Mouse (Mus musculus) stomach, postnatal 0 days (tissue): ENCODE data around the gene Gm38392. TPM values are rescaled to one million over a fixed set of nuclear protein-coding genes. Genes with fewer than 3 reads are reported as not detected.

ENCODE experiments used
- ATAC-seq: fragments of 200-750 bp; cut with Nextera tagmentation; 2 replicates; pipeline ENCODE4 v1.8.0; 2017; ENCODE audit not compliant: low FRiP score, low TSS enrichment
- DNase-seq: peaks from one replicate; pipeline ENCODE4 v3.0.0-alpha.2; 2016; ENCODE audit warnings: low spot score
- H3K27ac ChIP-seq: fragments of 300-500 bp; sonication (generic); replicated peaks from 2 replicates; pipeline ENCODE4 v1.5.1; 2014; ENCODE audit warnings: mild to moderate bottlenecking, control low read depth
- H3K27me3 ChIP-seq: fragments of 300-500 bp; sonication (generic); 2 replicates; pipeline ENCODE4 v1.6.1; 2014; ENCODE audit warnings: low read length; ENCODE audit not compliant: control insufficient read depth, insufficient read depth
- H3K36me3 ChIP-seq: fragments of 300-500 bp; sonication (generic); 2 replicates; pipeline ENCODE4 v1.6.1; 2014; ENCODE audit warnings: low read length, mixed read lengths; ENCODE audit not compliant: control insufficient read depth, insufficient read depth
- H3K4me1 ChIP-seq: fragments of 300-500 bp; sonication (generic); replicated peaks from 2 replicates; pipeline ENCODE4 v1.6.1; 2014; ENCODE audit warnings: antibody characterized with exemption; ENCODE audit not compliant: control insufficient read depth, insufficient read depth
- H3K4me2 ChIP-seq: fragments of 300-500 bp; sonication (generic); replicated peaks from 2 replicates; pipeline ENCODE4 v1.6.1; 2014; ENCODE audit warnings: low read depth, mild to moderate bottlenecking, control low read depth, moderate library complexity
- H3K4me3 ChIP-seq: fragments of 300-500 bp; sonication (generic); 2 replicates; pipeline ENCODE4 v1.5.1; 2014; ENCODE audit warnings: low read depth, low read length, control low read depth
- H3K9ac ChIP-seq: fragments of 300-500 bp; sonication (generic); 2 replicates; pipeline ENCODE4 v1.6.1; 2014; ENCODE audit warnings: mild to moderate bottlenecking, low read length, control low read depth, mixed read lengths
- H3K9me3 ChIP-seq: fragments of 300-500 bp; sonication (generic); 2 replicates; pipeline ENCODE4 v1.6.1; 2016; ENCODE audit warnings: low read length; ENCODE audit not compliant: control insufficient read depth
- CTCF ChIP-seq: IDR thresholded peaks from 2 replicates; pipeline ENCODE4 v1.5.1; 2016; ENCODE audit warnings: antibody characterized with exemption, low read depth, mild to moderate bottlenecking, moderate library complexity
- EP300 ChIP-seq: optimal IDR thresholded peaks from 2 replicates; pipeline ENCODE3; 2016; ENCODE audit warnings: antibody characterized with exemption
- WGBS: fragments of 180-500 bp; shearing (Covaris S2); extraction: QIAGEN DNeasy Blood & Tissue Kit; methylation state at CpG from one replicate; pipeline ENCODE4 v1.1.7; 2014; 5-methylcytosine and 5-hydroxymethylcytosine counted together
- microRNA-seq: library from miRNA; unstranded; fragments of <30 nt; microRNA quantifications from one replicate; pipeline ENCODE4, GENCODE M21; 2016
- polyA plus RNA-seq: library from polyadenylated mRNA; unstranded; fragments of >200 nt; fragmentation: Nextera tagmentation; extraction: Ambion mirVana; gene quantifications from 2 replicates; pipeline ENCODE4 v1.2.1, GENCODE M21; 2015

The Gm38392 gene
- polyA plus RNA-seq, 1 experiment from 2014 or later = 2.0 TPM

DNA sequence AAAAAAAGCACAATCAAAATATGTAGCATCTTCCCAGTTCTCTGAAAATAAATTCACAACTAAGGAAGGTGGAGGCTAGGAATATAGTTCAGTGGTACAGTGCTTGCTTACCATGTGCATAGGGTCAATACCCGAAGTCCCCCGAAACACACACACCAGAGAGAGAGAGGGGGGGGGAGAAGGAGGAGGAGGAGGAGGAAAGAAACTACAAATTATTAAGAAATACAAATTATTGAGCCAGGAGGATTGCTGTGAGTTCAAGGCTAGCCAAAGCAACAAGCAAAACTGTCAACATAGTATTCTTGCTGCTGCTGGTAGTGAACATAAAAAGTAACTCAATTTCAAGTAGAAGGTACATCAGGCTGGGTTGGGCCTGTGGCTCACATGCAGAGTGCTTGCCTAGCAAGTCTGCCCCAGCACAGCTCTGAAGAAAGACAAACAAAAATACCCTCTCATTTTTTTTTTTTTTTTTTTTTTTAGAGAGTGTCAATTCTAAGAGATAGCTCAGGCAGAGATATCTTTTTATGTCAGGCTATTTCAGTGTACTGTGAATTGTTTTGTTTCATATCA, 87.4 kb downstream of the Gm38392 start:
- WGBS = 38% methylated on average over 2 of the region's 2 CpGs
- Histone ChIP-seq H3K9ac (no peak overlapping the region), H3K27me3 (peaks cover 27% of the 10 kb centered on the region), H3K4me2 (no peak overlapping the region), H3K36me3 (no peaks in the 10 kb centered on the region), H3K27ac (no peak overlapping the region), H3K9me3 (no peaks in the 10 kb centered on the region), H3K4me3 (no peak overlapping the region), H3K4me1 (no peaks in the 10 kb centered on the region)
- ATAC-seq (no peak), DNase-seq (no peak)
- TF ChIP-seq CTCF = no peak
- no peak for TF ChIP-seq EP300

DNA sequence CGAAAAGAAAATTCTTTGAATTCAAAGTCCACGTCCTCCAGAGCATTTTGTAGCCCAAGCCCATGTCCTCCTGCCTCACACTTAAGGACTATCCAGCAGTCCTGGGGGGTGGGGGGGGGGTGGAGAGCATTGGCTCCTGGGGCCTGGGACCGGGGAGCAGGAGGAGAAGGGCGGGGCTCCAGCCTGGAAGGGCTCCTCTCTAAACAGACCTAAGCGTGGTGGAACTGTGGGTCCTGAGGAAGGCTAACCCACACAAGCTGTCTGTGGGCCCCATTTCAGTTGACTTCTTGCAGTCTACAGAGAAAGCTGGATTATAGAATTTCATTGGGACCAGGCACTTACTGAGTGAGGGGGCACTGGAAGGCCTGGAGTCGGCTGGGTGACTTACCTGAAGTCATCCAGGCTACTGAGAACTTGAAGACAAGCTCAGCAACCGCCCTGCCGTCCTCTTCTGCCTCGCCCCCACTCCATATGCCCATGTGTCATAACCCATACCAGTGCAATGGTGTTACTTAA, 88.4 kb downstream of the Gm38392 start:
- Histone ChIP-seq H3K27ac (no peak overlapping the region), H3K4me1 (no peaks in the 10 kb centered on the region), H3K27me3 (peaks cover 21% of the 10 kb centered on the region; the same call in 1 of the 2 replicates), H3K36me3 (no peaks in the 10 kb centered on the region), H3K9me3 (no peaks in the 10 kb centered on the region), H3K4me3 (no peak overlapping the region), H3K9ac (no peak overlapping the region), H3K4me2 (no peak overlapping the region)
- WGBS = 13% methylated on average over 9 of the region's 9 CpGs
- no peak for TF ChIP-seq CTCF
- no peak for TF ChIP-seq EP300
- DNase-seq (no peak), ATAC-seq (no peak)

GRCm38 (mm10) chr3:88197741-88198504, 89.1 kb downstream of the Gm38392 start:
- TF ChIP-seq CTCF = no peak
- no peak for TF ChIP-seq EP300
- WGBS = 16% methylated on average over 10 of the region's 10 CpGs
- Histone ChIP-seq H3K36me3 (no peaks in the 10 kb centered on the region), H3K27me3 (peaks cover 19% of the 10 kb centered on the region; the same call in 1 of the 2 replicates), H3K9ac (no peak overlapping the region), H3K4me3 (no peak overlapping the region), H3K9me3 (no peaks in the 10 kb centered on the region), H3K27ac (no peak overlapping the region), H3K4me1 (no peaks in the 10 kb centered on the region), H3K4me2 (no peak overlapping the region)
- ATAC-seq = no peak
- DNase-seq = no peak

Small RNAs within 50 kb of the gene (microRNA-seq; reads per million reads assigned to microRNA genes)
- not detected for gene Gm25641
- not detected for gene Mir3093
- gene Mir9-1 = not detected

Other genes with a start within 250 kb of the Gm38392 start
- 17.4 and 19.2 TPM in 2 replicates for gene Gpatch4, start 244.1 kb downstream of the Gm38392 start, polyA plus RNA-seq
- 134 and 142 TPM in 2 replicates for gene Naxe, start 228.7 kb downstream of the Gm38392 start, polyA plus RNA-seq
- gene Ttc24, start 208.9 kb downstream of the Gm38392 start, polyA plus RNA-seq = not detected in 2 replicates
- 3.8 and 4.5 TPM in 2 replicates for gene Iqgap3, start 205.2 kb downstream of the Gm38392 start, polyA plus RNA-seq
- 10.6 and 13.0 TPM in 2 replicates for gene Mef2d, start 144.8 kb downstream of the Gm38392 start, polyA plus RNA-seq
- gene Rhbg, start 32.5 kb downstream of the Gm38392 start, polyA plus RNA-seq = 19.4 and 27.0 TPM in 2 replicates
- 9.1 and 9.3 TPM in 2 replicates for gene Tsacc, start 9.8 kb upstream of the Gm38392 start, polyA plus RNA-seq
- 230 and 233 TPM in 2 replicates for gene Cct3, start 9.9 kb upstream of the Gm38392 start, polyA plus RNA-seq
- 161 and 166 TPM in 2 replicates for gene Glmp, start 37.8 kb upstream of the Gm38392 start, polyA plus RNA-seq
- 51.9 and 54.1 TPM in 2 replicates for gene Tmem79, start 48.9 kb upstream of the Gm38392 start, polyA plus RNA-seq
- gene Smg5, start 49.0 kb upstream of the Gm38392 start, polyA plus RNA-seq = 15.9 and 19.0 TPM in 2 replicates
- 12.3 and 16.2 TPM in 2 replicates for gene Paqr6, start 77.4 kb upstream of the Gm38392 start, polyA plus RNA-seq
- gene Bglap3, start 85.5 kb upstream of the Gm38392 start, polyA plus RNA-seq = 199 and 225 TPM in 2 replicates
- gene Bglap2, start 91.5 kb upstream of the Gm38392 start, polyA plus RNA-seq = 20.1 and 24.9 TPM in 2 replicates
- gene Bglap, start 97.3 kb upstream of the Gm38392 start, polyA plus RNA-seq = 0.64 TPM in 1 of 2 replicates, not detected in the other
- 55.6 and 58.1 TPM in 2 replicates for gene Pmf1, start 123.1 kb upstream of the Gm38392 start, polyA plus RNA-seq
- gene Slc25a44, start 137.9 kb upstream of the Gm38392 start, polyA plus RNA-seq = 9.7 and 9.8 TPM in 2 replicates
- 27.9 and 32.7 TPM in 2 replicates for gene Sema4a, start 174.0 kb upstream of the Gm38392 start, polyA plus RNA-seq
- gene Lmna, start 222.7 kb upstream of the Gm38392 start, polyA plus RNA-seq = 250 and 267 TPM in 2 replicates
- 3.3 and 3.4 TPM in 2 replicates for gene Mex3a, start 245.2 kb upstream of the Gm38392 start, polyA plus RNA-seq